Mouse (Mus musculus) urinary bladder, postnatal 14 days (tissue): ENCODE results near the gene Rpp21.
A peak's percentile ranks its signal among the peaks of the same experiment; 100 is the strongest.

Experiments used
- DNase-seq: peaks from one replicate; pipeline ENCODE4 v3.0.0; 2021; ENCODE audit warnings: low spot score

The Rpp21 gene

GRCm38 (mm10) chr17:36257969-36258368, at the start of gene Rpp21:
TSS of gene Rpp21 (minus strand) at chr17:36258069.
- no peak for DNase-seq

- no peak for DNase-seq
Observed at GRCm38 (mm10) chr17:36286390-36286789, 28.5 kb upstream of the Rpp21 start, which contains the start of gene H2-M10.2. TSS of gene H2-M10.2 (minus strand) at chr17:36286490.

GRCm38 (mm10) chr17:36281521-36282245, 23.8 kb upstream of the Rpp21 start:
- no peak for DNase-seq

GRCm38 (mm10) chr17:36274776-36275175, 16.9 kb upstream of the Rpp21 start:
- DNase-seq = no peak

DNA sequence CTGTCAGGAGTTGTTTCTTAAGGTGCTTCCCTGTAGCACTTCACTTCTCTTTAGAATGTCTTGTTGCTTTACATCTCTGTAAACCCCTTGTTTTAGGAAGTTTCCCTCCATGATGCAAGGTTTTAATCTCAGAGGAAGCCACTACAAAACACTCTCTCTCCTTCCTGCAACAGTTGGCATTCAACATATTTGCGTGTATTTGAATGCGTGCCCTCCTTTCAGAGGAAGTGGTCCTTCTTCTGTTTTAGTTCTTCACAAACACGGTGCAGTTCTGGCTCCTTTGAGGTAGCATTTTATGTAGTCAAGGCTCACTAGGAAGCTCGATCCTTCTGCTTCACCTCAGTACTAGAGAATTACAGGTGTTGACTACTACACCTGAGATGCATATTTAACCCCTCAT, 15.9 kb upstream of the Rpp21 start:
- no peak for DNase-seq

GRCm38 (mm10) chr17:36272643-36273366, 14.9 kb upstream of the Rpp21 start:
- no peak for DNase-seq

DNA sequence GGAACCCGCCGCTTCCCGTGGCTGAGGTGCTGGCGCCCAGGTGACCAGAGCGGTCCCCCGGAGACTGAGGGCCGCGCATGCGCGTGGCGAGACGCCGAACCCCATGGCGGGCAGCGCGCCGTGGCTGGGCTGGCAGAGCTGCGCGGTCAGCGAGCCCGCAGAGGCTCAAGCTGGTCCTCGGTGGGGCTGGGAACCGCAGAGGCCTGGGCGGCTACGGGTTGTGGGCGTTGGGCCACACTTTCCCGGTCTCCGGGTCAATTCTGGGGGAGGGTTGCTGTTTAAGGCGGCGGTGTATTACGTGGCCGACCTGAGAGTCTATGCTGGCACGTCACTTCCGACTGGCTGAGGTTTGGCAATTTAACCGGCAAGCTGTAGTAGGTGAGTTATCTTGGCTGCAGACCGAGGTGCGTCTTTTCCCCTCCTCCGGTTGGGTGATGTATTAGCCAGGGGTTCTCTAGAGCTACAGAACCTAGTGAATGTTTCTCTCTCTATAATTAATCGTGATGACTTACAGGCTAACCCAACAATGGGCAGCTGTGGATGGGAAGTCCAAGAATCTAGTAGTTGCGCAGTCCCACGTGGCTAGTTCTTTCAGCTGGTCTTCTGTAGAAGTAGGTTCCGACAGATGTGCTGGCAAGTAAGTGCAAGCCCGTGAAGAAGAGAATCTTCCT, 13.9 kb upstream of the Rpp21 start, which contains the start of gene Trim39:
Gene Trim39, minus strand, starts transcription at position 662 of the 671 bp plus-strand sequence.
- peak; percentile 75 for DNase-seq

DNA sequence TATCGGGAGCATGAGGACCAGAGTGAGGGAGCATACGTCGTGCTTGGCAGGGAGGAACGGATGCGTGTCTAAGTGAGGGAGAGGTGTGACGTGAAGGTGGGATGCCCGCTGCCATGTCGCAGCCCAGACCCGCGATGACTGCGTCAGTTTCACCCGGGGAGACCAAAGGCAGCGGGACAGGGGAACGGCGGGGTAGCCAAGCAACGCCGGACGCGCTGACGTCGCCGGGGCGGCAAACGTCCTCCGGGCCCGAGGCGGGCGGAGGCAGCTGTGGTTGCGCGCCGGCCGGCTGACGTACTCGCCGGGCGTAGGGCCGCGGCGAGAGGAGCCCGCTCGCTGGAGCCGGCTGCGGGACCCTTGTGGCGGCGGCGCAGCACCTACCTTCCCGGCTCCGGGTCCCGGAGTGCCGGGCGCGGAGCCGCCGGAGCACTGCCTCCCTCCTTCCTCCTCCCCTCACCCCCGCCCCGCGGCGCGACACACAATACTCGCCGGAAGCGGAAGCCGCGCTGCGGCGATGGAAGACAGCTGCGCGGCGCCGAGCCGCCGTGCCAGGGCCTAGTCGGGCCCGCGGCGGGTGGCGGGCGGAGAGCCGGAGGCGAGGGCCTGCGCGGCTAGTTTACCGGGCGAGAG, 13.2 kb upstream of the Rpp21 start:
- peak; percentile 87 for DNase-seq

DNA sequence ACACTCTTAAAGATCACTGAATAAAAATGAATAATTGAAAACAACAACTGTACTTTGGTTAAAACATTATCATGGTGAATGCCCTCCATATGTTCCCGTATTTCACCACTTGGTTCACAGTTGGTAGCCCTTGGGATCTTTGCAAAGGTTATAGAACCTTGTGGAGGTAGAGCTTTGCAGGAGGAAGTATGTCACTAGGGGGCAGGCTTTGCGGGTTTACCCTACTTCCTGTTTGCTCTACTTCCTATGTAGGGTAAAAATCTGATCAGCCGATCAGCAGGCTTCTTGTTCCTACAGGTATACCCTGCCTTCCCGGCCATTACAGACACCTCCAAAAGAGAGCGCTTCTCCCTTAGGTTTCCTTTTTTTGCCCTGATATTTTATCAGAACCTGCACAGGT, 8.0 kb upstream of the Rpp21 start:
- peak; percentile 28 for DNase-seq

DNA sequence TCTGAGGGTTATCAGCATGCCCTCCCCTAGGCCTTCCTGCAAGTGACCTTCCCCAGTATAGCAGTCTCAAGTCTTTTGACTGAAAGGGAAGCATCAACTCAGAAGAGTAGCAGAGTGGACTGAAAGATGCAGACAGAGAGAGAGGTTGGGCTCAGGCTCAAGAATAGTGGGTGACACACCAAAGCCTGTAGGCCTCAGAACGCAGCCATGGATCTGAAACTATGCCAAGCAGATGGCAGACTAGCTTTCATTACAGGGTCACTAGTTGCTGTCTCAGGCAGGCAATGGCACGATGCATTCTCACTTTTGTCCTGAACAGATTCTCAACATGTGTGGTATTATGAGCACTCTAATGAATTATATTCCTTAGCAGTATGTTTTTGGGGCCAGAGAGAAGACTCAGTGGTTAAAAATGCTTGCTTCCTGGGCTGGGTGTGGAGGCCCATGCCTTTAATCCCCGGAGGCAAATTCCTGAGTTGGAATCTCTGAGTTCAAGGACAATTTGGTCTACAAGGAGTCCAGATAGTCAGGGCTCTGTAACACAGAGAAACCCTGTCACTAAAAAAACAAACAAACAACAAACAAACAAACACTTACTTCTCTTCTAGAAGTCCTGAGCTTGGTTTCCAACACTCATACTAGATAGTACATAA, 6.5 kb upstream of the Rpp21 start:
- DNase-seq = no peak

- no peak for DNase-seq
Observed at GRCm38 (mm10) chr17:36261511-36262166, 3.8 kb upstream of the Rpp21 start.

DNA sequence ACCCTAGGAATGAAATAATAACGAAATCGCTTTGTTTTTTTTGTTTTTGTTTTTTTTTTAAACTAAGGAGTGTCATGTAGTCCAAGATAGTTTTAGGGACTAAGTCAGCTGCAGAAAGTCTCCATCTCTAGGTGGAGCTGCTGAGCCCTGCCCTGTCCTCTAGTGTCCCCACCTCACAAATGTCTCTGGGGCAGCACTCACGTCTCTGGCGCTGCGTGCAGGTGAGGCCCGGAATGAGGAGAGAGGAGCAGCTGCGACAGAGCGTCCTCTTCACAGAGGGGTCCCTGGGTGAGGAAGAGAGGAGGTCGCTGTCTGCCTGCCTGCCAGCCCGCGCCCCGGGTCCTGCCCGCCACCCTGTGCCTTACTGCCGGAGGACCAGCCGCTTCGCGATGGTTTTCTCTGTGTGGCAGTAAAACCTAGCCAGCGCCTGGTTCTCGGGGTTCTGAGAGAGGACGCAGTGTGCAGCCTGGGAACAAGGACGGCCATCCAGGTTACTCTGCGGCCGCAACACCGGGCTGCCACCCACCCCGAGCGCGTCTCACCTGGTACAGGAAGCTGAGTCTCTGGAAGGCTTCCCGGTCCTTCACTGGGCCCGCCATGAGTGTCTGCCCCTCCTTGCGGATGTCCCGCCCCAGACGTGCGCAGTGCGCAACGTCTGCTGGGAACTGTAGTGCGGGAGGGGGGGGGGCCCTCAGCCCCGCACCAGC, 475 bp downstream of the Rpp21 start:
- DNase-seq = peak; percentile 78

GRCm38 (mm10) chr17:36253087-36253600, 4.7 kb downstream of the Rpp21 start:
- peak; percentile 21 for DNase-seq

- DNase-seq = peak; percentile 46
Observed at GRCm38 (mm10) chr17:36252250-36252876, 5.5 kb downstream of the Rpp21 start.

- no peak for DNase-seq
Observed at GRCm38 (mm10) chr17:36248886-36249285, 9.0 kb downstream of the Rpp21 start.

DNA sequence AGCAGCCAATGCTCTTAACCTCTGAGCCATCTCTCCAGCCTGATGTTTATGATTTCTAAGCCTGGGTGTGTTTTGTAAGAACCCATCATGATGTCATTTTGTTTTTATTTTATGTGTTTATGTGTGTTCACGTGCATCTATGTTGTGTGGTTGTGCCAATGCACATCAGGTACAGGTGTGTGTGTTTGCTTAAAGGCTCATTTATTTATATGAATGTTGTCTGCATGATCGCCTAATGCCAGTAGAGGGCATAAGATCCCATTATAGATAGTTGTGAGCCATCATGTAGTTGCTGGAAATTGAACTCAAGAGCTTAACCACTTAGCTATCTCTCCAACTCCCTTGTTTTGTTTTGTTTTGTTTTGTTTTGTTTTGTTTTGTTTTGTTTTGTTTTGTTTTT, 12.1 kb downstream of the Rpp21 start:
- no peak for DNase-seq

DNA sequence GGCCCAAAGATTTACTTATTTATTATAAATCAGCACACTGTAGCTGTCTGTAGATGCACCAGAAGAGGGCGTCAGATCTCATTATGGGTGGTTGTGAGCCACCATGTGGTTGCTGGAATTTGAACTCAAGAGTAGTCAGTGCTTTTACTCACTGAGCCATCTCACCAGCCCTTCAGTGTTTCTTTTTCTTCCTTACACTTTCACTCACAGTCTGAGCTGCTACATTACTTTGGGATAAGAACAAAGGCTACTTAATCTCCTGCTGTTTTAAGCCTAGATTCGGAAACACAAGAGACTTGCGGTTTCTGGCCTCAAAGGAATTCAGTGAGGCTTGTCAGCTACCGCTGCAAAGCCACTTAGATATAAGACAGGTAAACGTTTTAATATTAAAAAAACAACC, 13.8 kb downstream of the Rpp21 start:
- no peak for DNase-seq

DNA sequence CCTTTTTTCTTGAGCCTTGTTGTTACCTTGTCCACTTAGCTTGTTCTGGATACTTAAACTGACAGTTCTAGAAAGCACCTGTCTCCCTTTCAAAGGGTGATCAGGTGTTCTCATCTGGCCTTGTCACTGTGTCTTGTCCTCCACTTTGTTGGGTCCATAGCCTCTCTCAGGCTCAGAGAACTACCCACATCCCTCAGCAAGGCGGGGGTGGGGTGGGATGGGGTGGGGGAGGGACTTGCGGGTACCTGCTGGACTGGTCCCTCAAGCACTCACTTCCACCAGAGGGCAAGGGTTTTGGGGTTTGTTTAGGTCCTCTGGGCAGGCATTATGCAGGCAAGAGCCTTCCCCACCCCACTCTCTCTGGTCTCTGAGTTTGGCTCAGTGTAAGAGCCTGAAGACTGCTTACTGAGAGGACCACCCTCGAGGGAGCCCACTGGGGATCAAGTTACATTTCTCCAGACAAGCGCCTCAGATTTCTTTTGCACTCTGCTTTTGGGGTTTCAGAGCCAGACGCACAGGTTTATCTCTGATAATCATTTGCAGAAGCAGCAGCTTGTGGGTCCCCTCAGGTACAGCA, 17.1 kb downstream of the Rpp21 start:
- no peak for DNase-seq

DNA sequence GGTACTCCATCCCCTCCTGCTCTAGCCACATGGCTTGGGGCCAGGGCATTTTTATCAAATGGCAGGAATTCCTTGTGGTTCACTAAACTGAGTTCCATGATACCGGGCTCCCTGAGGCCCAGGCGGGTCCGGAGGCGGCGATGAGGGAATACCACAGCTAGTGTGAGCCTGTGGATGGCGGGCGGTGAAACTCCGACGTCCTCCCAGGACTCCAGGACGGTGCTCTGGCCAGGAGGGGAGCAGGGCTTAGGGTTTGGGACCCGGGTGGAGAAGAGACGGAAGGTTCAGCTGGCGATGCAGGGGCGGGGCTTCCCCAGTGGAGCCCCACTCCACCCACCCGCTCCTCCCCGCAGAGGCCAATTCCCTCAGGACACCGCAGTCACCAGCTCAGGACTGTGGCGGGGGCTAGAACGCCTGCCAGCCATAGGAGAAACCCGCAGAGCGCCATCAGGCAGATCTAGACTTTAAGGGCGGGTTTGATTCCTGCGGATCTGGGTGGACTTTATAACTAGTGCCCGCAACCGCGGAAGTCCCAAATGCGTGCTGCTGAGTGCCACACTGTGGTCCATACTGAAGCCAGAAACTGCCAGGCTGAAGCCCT, 20.4 kb downstream of the Rpp21 start:
- DNase-seq = no peak
